8 mouse cellular contexts compared by ENCODE assay signal in the genomic region with DNA sequence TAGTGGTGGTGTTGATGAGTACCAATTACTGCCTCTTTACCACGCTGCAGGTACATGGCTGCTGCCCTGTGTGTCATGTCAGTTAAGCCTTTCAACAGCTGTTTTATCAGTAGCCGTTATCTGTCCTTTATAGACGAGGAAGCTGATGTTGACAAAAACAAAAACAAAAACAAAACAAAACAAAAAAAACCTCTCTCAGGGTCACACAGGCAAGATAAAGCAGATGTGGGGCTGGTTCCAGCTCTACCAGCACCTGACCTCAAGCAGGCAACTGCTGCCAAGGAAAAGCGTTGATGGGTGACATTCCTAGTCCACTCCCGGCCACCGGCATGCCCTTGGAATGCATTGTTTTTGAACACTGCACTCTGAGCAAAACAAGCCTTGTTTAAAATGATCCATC.
DNase-seq lines count a peak whose midpoint lies in the region; TF ChIP-seq lines count a peak whose summit lies in the region.

No protein-coding gene starts in this region.

- peak overlapping the region; percentile 89 for H3K27ac ChIP-seq in gastrocnemius, adult 2 months
- H3K27ac ChIP-seq in embryonic fibroblast, embryonic 13.5 days (ENCODE audit: insufficient read depth, low read length), result peak overlapping the region; percentile 84

- TF ChIP-seq CTCF in gastrocnemius, adult 2 months (IDR thresholded peaks at IDR 0.05), result no peak
- no peak for TF ChIP-seq CTCF in embryonic fibroblast, embryonic 13.5 days (IDR thresholded peaks at IDR 0.05; ENCODE audit: borderline replicate concordance, insufficient read depth, low read length)

- H3K4me3 ChIP-seq in gastrocnemius, adult 2 months, result peak overlapping the region; percentile 66
- H3K4me3 ChIP-seq in embryonic fibroblast, embryonic 13.5 days (ENCODE audit: insufficient read depth, low read length), result no peak overlapping the region

- intact Hi-C loops in gastrocnemius, adult 2 months (cut with DNase I), result loop anchor here (2.0 to 5.0 kb wide), 2 partner anchors 45 to 62 kb away; no protein-coding TSS in a partner anchor
- intact Hi-C loops in gastrocnemius, postnatal 14 days (cut with DNase I; ENCODE audit: low total_unique reads), result no loop called here
- intact Hi-C loops in left cerebral cortex, postnatal 10 days (cut with DNase I), result no loop called here

- no peak for TF ChIP-seq POLR2A in embryonic fibroblast, embryonic 13.5 days (IDR thresholded peaks at IDR 0.05; ENCODE audit: low read depth, low read length)

- DNase-seq in gastrocnemius, adult 2 months, result peak; percentile 52
- DNase-seq in gastrocnemius, postnatal 14 days, result no peak
- DNase-seq in kidney, adult 8-10 months, result peak; percentile 86 to 91
- DNase-seq in lung, postnatal 25 days (ENCODE audit: low spot score), result peak; percentile 63
- no peak for DNase-seq in left cerebral cortex, postnatal 10 days (ENCODE audit: extremely low spot score in 1 of 2, low spot score in 2 of 2)
- DNase-seq in cerebellum, adult 11 months, result no peak
- no peak for DNase-seq in layer of hippocampus, postnatal 36 days

- H3K4me1 ChIP-seq in embryonic fibroblast, embryonic 13.5 days (ENCODE audit: control insufficient read depth, insufficient read depth, low read length), result peaks cover 41% of the 10 kb centered on the region

Comparison
In these comparisons a context has a peak if more than half of its experiments do, and no peak if none do; other contexts are left out.
1. DNase-seq: peak in gastrocnemius, adult 2 months (single experiment), kidney, adult 8-10 months (2 of 2) and lung, postnatal 25 days (single experiment); none in gastrocnemius, postnatal 14 days (single experiment), left cerebral cortex, postnatal 10 days (0 of 2), cerebellum, adult 11 months (single experiment) and layer of hippocampus, postnatal 36 days (0 of 2).